Mouse (Mus musculus) kidney, postnatal 14 days (tissue): ENCODE measurements around the gene Pi4kb.
"Not testable (repeated sequence)": the region's sequence is repeated elsewhere in the genome, so short reads cannot be mapped to it uniquely, and the experiment has no call there.

ENCODE experiments used
- DNase-seq: peaks from one replicate; pipeline ENCODE4 v3.0.0; 2022; ENCODE audit warnings: mixed read lengths

The Pi4kb gene

DNA sequence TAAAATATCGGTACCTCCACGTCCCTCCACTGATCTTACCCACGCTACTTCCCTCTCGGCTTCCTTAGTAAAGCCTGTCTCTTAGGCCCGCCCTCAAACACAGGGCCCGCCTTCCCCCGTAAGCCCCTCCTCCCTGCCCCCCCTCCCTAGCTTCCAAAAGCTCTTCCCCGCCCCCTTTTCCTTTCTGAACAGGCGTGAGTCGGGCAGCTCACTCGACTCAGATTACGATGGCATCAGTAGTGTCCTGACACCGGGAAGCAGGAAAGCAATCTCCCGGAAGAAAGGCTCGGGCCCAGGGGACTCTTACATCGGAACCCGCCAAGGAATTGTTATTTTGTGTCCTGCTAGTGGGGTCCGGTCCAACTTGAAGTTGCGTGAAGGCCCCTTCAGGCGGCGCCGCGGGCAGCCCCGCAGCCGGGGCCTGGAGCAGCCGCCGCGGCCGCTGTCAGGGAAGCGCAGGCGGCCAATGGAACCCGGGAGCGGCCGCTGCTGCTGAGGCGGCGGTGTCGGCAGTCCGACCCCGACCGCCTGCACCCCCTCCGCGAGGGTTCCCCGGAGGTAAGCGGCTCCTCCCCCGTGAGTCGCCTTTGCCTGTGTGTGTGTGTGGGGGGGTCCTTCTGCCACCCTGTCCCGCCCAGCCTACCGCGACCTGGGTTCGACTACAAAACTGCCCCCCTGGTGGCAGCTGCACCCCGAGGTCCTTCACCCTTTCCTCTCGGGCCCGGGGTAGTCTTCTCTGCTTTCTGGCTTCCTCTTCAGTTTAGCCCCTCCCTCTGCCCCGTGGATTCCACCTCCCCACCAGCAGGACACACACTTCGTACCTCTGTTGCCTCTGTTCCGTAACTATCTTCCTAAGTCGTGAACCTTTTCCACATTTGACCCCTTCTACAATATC lies at the start of gene Pi4kb:
Pi4kb (plus strand) TSS at position 204 of the 895 bp plus-strand sequence.
- peak; percentile 92 for DNase-seq

GRCm38 (mm10) chr3:94926301-94926736 lies 48.2 kb upstream of the Pi4kb start:
- DNase-seq, result not testable (repeated sequence)

- DNase-seq, result not testable (repeated sequence)
Measured at GRCm38 (mm10) chr3:94928979-94929378, 45.6 kb upstream of the Pi4kb start.

DNA sequence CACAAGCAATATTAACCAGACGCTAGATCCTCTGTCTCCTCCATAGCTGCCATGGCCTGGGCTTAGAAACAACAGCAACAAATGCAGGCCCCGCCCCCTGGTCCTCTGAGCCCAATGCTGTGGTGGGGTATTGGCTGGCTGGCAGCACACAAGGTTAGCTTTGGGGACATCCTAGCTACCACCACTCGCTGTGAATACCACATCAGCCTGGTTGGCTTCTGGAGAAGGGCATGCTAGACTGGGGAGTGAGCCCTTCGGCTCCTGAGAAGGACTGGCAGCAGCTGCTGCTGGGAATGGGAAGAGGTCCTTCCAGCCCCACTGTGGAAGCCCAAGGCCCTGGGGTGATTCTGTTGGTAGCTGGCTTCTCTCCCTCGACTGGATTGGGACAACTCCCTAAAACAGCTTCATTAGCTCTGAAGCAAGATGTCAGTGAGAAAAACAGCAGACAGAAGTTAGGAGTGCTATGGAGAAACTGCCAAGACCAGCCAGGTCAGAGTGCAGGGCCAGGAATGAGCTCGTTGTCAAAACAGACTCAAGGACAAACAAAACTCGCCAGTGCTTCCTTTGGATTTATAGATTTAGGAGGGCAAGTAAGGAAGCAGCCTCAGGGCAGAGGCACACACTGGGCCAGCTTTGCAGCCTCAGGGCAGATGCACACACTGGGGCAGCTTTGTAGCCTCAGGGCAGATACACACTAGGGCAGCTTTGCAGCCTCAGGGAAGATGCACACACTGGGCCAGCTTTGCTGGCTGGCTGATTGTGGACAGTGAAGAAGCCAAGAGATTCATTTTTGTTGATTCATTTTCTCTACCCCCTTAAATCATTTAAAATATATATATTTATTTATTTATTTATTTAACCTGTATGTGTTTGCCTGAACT lies 43.9 kb upstream of the Pi4kb start:
- DNase-seq, result peak; percentile 71

- not testable (repeated sequence) for DNase-seq
Measured at GRCm38 (mm10) chr3:94931427-94932082, 43.0 kb upstream of the Pi4kb start.

- DNase-seq, result not testable (repeated sequence)
Measured at GRCm38 (mm10) chr3:94932279-94932678, 42.3 kb upstream of the Pi4kb start.

DNA sequence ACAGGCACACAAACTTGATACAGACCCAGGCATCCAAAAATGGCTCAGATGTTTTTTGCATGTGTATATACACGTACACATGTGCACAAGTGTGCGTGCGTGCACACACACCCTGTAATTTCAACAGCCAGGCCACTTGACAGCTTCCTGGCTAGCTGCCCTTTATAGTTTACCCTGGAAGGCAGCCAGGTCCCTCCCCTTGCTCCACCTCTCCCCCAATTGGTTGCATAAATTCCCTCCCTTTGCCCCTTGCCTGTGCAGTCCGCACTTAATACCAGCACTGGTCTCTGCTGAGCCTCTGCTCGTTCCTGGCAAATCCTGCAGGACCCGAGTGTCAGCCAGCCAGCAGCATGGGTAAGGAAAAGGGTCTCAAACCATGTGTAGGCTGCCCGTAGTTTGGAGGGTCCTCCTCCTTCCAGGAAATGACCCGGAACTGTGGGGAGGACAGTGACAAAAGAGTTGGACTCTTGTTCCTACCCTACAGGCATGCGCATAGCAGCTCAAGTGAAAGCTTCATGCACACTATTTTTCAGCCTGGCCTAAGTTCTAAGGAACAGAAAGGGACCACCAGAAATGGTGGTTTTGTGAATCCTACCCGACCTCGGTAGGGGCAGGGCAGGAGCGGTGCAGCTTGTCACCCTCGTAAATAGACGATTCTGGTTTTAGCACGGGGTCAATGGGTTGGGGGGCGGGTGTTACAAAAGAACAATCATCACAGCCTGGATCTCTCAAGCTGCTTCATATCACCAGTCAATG lies 41.5 kb upstream of the Pi4kb start, which contains the start of gene Selenbp1:
Selenbp1 (plus strand) TSS at position 248 of the 756 bp plus-strand sequence.
- DNase-seq, result peak; percentile 95

DNA sequence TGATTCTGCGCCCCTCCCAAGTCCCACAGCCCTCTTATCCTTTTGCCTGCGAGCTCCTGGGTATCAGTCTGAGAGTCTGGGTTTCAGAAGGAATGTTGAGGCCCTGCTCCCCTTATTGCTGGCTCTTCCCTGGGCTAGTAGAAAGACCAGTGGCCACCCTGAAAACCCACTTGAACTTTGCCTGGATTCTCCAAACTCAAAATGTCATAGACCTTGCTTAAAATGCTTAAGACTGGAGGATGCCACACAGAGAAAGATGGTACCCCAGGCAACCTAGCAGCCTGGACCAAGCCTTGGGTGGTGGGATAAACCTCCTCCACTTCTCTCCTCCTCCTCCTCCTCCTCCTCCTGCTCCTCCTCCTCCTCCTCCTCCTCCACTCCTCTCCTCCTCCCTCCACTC lies 40.9 kb upstream of the Pi4kb start:
- DNase-seq, result not testable (repeated sequence)

DNA sequence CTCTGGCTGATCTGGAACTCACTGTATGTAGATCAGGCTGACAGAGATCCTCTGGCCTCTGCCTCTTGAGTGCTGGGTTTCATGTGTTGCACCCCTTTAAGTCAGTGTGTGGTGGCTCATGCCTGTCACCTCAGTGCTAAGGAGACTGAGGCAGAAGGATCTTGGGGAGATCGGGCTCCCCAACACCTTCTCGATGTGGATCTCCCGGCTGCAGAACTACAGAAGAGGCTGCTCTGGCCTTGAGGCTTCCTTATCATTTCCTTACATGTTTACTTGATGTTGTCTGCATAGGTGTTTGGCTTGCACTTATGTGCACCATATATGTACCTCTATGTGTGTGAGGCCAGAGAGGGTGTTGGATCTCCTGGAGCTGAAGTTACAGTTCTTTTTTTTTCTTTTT lies 40.0 kb upstream of the Pi4kb start:
- DNase-seq, result not testable (repeated sequence)

GRCm38 (mm10) chr3:94935332-94935731 lies 39.2 kb upstream of the Pi4kb start:
- DNase-seq, result peak; percentile 80

GRCm38 (mm10) chr3:94936147-94936546 lies 38.4 kb upstream of the Pi4kb start:
- DNase-seq, result not testable (repeated sequence)

DNA sequence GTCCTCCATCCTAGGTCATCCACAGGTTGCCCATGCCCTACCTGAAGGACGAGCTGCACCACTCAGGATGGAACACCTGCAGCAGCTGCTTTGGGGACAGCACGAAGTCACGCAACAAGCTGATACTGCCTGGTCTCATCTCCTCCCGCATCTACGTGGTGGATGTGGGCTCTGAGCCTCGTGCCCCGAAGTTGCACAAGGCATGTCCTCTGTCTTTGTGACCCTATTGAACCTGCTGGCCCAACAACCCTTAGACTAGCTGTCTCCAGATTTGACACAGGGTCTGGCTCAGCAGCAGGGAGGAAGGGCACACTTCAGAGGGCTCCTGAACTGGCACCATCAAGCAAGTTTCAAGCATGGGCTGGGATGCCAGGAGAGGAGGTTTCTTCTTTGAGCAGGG lies 37.3 kb upstream of the Pi4kb start:
- DNase-seq, result not testable (repeated sequence)

DNA sequence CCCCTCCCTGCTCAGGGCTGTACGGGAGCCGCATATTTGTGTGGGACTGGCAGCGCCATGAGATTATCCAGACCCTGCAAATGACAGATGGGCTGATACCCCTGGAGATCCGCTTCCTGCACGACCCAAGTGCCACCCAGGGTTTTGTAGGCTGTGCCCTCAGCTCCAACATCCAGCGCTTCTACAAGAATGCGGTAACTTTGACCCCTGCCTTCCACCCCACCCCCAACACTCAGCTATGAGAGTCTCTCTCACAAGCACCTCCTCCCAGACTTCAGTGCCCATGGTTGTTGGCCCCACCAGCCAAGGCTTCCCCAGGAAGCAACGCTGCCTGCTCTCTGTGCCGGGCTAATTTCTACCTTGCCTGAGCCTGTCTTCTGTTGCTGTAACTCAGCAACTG lies 34.5 kb upstream of the Pi4kb start:
- peak; percentile 49 for DNase-seq

- not testable (repeated sequence) for DNase-seq
Measured at GRCm38 (mm10) chr3:94942211-94942967, 32.1 kb upstream of the Pi4kb start.

- not testable (repeated sequence) for DNase-seq
Measured at GRCm38 (mm10) chr3:94943706-94944105, 30.8 kb upstream of the Pi4kb start.

DNA sequence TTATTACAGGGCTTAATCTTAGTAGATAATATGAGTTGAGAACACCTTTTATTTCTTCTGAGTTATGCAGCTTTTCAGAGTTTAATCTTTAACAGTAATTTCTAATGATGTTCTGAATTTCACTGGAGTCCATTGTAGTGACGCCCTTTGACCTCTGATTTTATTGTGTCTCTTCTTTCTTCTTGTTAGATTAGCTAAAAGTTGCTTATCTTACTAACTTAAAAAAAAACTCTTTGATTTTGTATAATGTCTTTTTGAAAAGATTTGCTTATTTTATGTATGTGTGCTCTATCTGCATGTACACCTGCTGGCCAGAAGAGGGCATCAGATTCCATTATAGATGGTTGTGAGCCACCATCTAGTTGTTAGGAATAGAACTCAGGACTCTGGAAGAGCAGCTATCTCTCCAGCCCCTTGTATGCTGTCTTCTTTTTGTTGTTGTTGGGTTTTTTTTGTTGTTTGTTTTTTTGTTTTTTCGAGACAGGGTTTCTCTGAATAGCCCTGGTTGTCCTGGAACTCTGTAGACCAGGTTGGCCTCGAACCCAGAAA lies 26.4 kb upstream of the Pi4kb start:
- DNase-seq, result no peak

DNA sequence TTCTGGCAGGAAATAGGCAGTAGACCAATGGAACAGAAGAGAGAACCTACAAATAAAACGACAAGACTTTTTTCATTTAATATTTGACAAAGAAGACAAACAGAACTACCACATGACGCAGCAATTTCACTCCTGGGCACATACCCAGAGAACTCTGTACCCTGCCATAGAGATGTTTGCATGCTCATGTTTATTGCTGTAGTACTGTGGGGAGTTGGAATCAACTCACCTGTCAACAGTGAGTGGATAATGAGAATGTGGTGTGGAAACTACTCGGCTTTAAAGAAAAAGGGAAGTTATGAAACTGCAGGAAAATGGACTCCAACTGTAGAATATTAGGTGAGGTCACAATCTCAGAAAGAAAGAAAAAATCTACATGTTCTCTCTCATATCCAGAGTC lies 24.9 kb upstream of the Pi4kb start:
- DNase-seq, result peak; percentile 63

DNA sequence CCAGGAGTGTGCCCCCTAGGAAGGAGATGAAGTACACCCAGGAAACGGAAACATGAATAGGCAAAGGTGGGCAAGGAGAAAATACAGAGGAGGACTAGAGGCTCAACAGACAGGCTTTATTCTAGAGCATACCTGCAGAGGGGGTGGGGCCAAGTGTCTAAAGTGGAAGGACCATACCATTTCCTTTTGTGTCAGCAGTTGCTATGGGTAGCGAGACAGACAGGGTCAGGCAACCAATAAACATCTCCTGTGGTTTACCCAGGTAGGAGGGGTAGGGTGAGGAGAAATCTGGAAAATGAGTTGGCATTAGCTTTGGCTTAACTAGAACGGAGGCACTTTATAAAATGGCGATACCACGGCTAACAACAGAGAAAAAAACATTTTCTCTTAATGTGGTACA lies 21.7 kb upstream of the Pi4kb start:
- DNase-seq, result peak; percentile 73

GRCm38 (mm10) chr3:94953384-94953763 lies 21.2 kb upstream of the Pi4kb start:
- DNase-seq, result no peak

DNA sequence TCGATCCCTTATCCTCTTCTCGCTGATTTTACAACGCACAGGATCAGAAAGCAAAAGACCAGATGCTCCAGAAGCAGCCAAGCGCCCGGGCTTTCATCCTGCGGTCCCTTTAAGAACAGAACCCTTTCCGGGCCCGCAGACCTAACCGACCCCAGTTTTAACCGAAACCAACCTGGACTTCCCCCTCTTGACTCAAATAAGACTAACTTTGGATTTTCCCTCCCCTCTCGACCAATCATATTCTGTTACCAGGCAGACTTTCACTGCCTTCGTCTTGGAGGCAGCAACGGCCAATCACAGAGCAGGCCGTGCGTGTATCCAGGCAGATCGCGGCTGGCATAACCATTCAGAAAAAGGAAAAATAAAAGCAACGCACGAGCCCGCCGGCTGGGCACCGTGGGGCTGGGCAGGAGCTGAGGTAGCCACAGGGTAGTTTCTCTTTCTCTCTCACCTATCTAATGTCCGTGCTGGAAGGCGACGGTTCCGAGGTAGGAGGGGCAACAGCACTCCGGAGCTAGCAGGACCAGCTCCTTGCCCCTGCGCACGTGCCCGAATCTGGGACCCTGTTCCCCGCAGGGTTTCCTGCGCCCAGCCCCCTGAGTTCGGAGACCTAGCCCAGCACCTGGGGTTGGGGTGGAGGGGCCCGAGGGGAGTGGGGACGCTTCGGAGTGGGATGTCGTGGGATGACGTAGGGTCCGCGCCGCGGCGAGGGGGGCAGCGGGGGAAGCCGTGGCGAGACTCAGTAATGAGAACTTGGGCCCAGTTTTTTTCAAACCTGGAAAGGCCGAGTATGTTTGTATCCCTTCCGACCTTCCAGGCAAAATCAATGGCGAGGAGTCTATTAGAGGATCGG lies 20.5 kb upstream of the Pi4kb start, which contains the start of gene Rfx5:
Rfx5 (plus strand) TSS at position 312 of the 853 bp plus-strand sequence.
- DNase-seq, result peak; percentile 96
